Mouse (Mus musculus): Measurements from ENCODE around the gene Cfdp1.

The Cfdp1 gene

GRCm38 (mm10) chr8:111853861-111854501, at the start of gene Cfdp1:
Gene Cfdp1, minus strand, starts transcription at chr8:111854291.
- peak; percentile 97 for DNase-seq (ENCODE audit: low read depth, low spot score)

- no peak for DNase-seq (ENCODE audit: low read depth, low spot score)
Measured at GRCm38 (mm10) chr8:111902080-111902479, 48.0 kb upstream of the Cfdp1 start.

- no peak for DNase-seq (ENCODE audit: low read depth, low spot score)
Measured at GRCm38 (mm10) chr8:111898586-111898985, 44.5 kb upstream of the Cfdp1 start.

GRCm38 (mm10) chr8:111894955-111895354, 40.9 kb upstream of the Cfdp1 start:
- no peak for DNase-seq (ENCODE audit: low read depth, low spot score)

- DNase-seq (ENCODE audit: low read depth, low spot score) = no peak
Measured at GRCm38 (mm10) chr8:111892615-111893014, 38.5 kb upstream of the Cfdp1 start.

GRCm38 (mm10) chr8:111891983-111892382, 37.9 kb upstream of the Cfdp1 start:
- DNase-seq (ENCODE audit: low read depth, low spot score) = no peak

- DNase-seq (ENCODE audit: low read depth, low spot score) = no peak
Measured at GRCm38 (mm10) chr8:111890911-111891303, 36.8 kb upstream of the Cfdp1 start.

- no peak for DNase-seq (ENCODE audit: low read depth, low spot score)
Measured at GRCm38 (mm10) chr8:111889931-111890910, 36.1 kb upstream of the Cfdp1 start.

GRCm38 (mm10) chr8:111888091-111888650, 34.1 kb upstream of the Cfdp1 start:
- DNase-seq (ENCODE audit: low read depth, low spot score) = no peak

- DNase-seq (ENCODE audit: low read depth, low spot score) = no peak
Measured at GRCm38 (mm10) chr8:111887479-111887878, 33.4 kb upstream of the Cfdp1 start.

- no peak for DNase-seq (ENCODE audit: low read depth, low spot score)
Measured at GRCm38 (mm10) chr8:111883615-111884014, 29.5 kb upstream of the Cfdp1 start.

GRCm38 (mm10) chr8:111881591-111881990, 27.5 kb upstream of the Cfdp1 start:
- peak; percentile 49 for DNase-seq (ENCODE audit: low read depth, low spot score)

GRCm38 (mm10) chr8:111877711-111878110, 23.6 kb upstream of the Cfdp1 start:
- DNase-seq (ENCODE audit: low read depth, low spot score) = peak; percentile 61

- DNase-seq (ENCODE audit: low read depth, low spot score) = peak; percentile 99
Measured at GRCm38 (mm10) chr8:111876355-111876948, 22.4 kb upstream of the Cfdp1 start, which contains the start of gene Tmem170. Gene Tmem170, minus strand, starts transcription at chr8:111876750.

GRCm38 (mm10) chr8:111875758-111876157, 21.7 kb upstream of the Cfdp1 start:
- DNase-seq (ENCODE audit: low read depth, low spot score) = peak; percentile 64

- DNase-seq (ENCODE audit: low read depth, low spot score) = no peak
Measured at GRCm38 (mm10) chr8:111871278-111871677, 17.2 kb upstream of the Cfdp1 start.

- no peak for DNase-seq (ENCODE audit: low read depth, low spot score)
Measured at GRCm38 (mm10) chr8:111870379-111870778, 16.3 kb upstream of the Cfdp1 start.

- DNase-seq (ENCODE audit: low read depth, low spot score) = no peak
Measured at GRCm38 (mm10) chr8:111868664-111869063, 14.6 kb upstream of the Cfdp1 start.

GRCm38 (mm10) chr8:111865857-111866256, 11.8 kb upstream of the Cfdp1 start:
- DNase-seq (ENCODE audit: low read depth, low spot score) = no peak

GRCm38 (mm10) chr8:111865130-111865852, 11.2 kb upstream of the Cfdp1 start:
- no peak for DNase-seq (ENCODE audit: low read depth, low spot score)

- no peak for DNase-seq (ENCODE audit: low read depth, low spot score)
Measured at GRCm38 (mm10) chr8:111864648-111865047, 10.6 kb upstream of the Cfdp1 start.

All from CD4-positive helper T cell, adult 2 months (primary cell).